Mouse (Mus musculus) embryonic fibroblast, embryonic 13.5 days (primary cell): ENCODE data around the gene Wfdc11.

Experiments
- CTCF ChIP-seq: IDR thresholded peaks from 2 replicates; pipeline ENCODE4 v1.5.1; 2011; ENCODE audit warnings: mild to moderate bottlenecking, control low read depth, low read length, moderate library complexity, borderline replicate concordance; ENCODE audit not compliant: insufficient read depth
- POLR2A ChIP-seq: IDR thresholded peaks from 2 replicates; pipeline ENCODE4 v1.6.1; 2011; ENCODE audit warnings: low read depth, mild to moderate bottlenecking, control low read depth, low read length, moderate library complexity

GRCm38 (mm10) chr2:164679906-164680305, 6.0 kb upstream of the Wfdc11 start:
- TF ChIP-seq CTCF (no peak), POLR2A (no peak)
